Mouse (Mus musculus) G1E (cell line): ENCODE data around the gene Tnfsf10.
"Not testable (repeated sequence)": the region's sequence is repeated elsewhere in the genome, so short reads cannot be mapped to it uniquely, and the experiment has no call there.

ENCODE experiments used
- CTCF ChIP-seq: IDR thresholded peaks from 2 replicates; pipeline ENCODE4 v1.5.1; 2012; ENCODE audit warnings: low read depth, low read length, inconsistent platforms, mixed read lengths
- GATA1 ChIP-seq: IDR thresholded peaks from 2 replicates; pipeline ENCODE4 v1.6.1; 2012; ENCODE audit warnings: borderline replicate concordance, low read length, inconsistent platforms, mixed read lengths
- GATA2 ChIP-seq: IDR thresholded peaks from 2 replicates; pipeline ENCODE4 v1.6.1; 2012; ENCODE audit warnings: low read depth, low read length, inconsistent platforms, borderline replicate concordance
- POLR2AphosphoS5 ChIP-seq: IDR thresholded peaks from 2 replicates; pipeline ENCODE4 v1.6.1; 2012; ENCODE audit warnings: low read depth, low read length, inconsistent platforms; ENCODE audit not compliant: insufficient replicate concordance
- TAL1 ChIP-seq: conservative IDR thresholded peaks from 2 replicates; pipeline ENCODE4 v1.6.1; 2012; ENCODE audit warnings: low read depth, low read length, inconsistent platforms, mixed read lengths

- TF ChIP-seq GATA1, CTCF, GATA2, TAL1, POLR2AphosphoS5: not testable (repeated sequence)
Observed at GRCm38 (mm10) chr3:27290945-27291344, 25.9 kb upstream of the Tnfsf10 start.
